Mouse (Mus musculus) heart, postnatal 0 days (tissue): ENCODE data around the gene Crym. TPM values are rescaled to one million over a fixed set of nuclear protein-coding genes. Genes with fewer than 3 reads are reported as not detected.

Experiments used
- ATAC-seq: fragments of 200-750 bp; cut with Nextera tagmentation; 2 replicates; pipeline ENCODE4 v1.8.0; 2017; ENCODE audit warnings: low read depth, moderate number of reproducible peaks, moderate library complexity; ENCODE audit not compliant: insufficient read depth
- DNase-seq: peaks from one replicate; pipeline ENCODE4 v3.0.0-alpha.2; 2016; ENCODE audit warnings: low spot score
- H3K27ac ChIP-seq: fragments of 300-500 bp; sonication (generic); 2 replicates; pipeline ENCODE4 v1.5.1; 2014; ENCODE audit warnings: low read depth, mild to moderate bottlenecking
- H3K27me3 ChIP-seq: fragments of 300-500 bp; sonication (generic); 2 replicates; pipeline ENCODE4 v1.6.1; 2014; ENCODE audit warnings: low read length, mixed read lengths; ENCODE audit not compliant: control insufficient read depth, insufficient read depth
- H3K36me3 ChIP-seq: fragments of 300-500 bp; sonication (generic); replicated peaks from 2 replicates; pipeline ENCODE4 v1.6.1; 2014; ENCODE audit warnings: low read length, mixed read lengths; ENCODE audit not compliant: control insufficient read depth, insufficient read depth
- H3K4me1 ChIP-seq: fragments of 300-500 bp; sonication (generic); 2 replicates; pipeline ENCODE4 v1.6.1; 2014; ENCODE audit warnings: antibody characterized with exemption; ENCODE audit not compliant: control insufficient read depth, insufficient read depth
- H3K4me2 ChIP-seq: fragments of 300-500 bp; sonication (generic); 2 replicates; pipeline ENCODE4 v1.6.1; 2014; ENCODE audit warnings: low read depth, mild to moderate bottlenecking, low read length, moderate library complexity
- H3K4me3 ChIP-seq: fragments of 300-500 bp; sonication (generic); 2 replicates; pipeline ENCODE4 v1.5.1; 2014; ENCODE audit warnings: low read depth, low read length
- H3K9ac ChIP-seq: fragments of 300-500 bp; sonication (generic); replicated peaks from 2 replicates; pipeline ENCODE4 v1.6.1; 2014; ENCODE audit warnings: low read depth, low read length, mixed read lengths
- H3K9me3 ChIP-seq: fragments of 300-500 bp; sonication (generic); replicated peaks from 2 replicates; pipeline ENCODE4 v1.6.1; 2016; ENCODE audit warnings: low read length; ENCODE audit not compliant: control insufficient read depth
- CTCF ChIP-seq: IDR thresholded peaks from 2 replicates; pipeline ENCODE4 v1.5.1; 2016; ENCODE audit warnings: antibody characterized with exemption, control low read depth, low read depth
- EP300 ChIP-seq: IDR thresholded peaks from 2 replicates; pipeline ENCODE4 v1.6.1; 2016; ENCODE audit warnings: antibody characterized with exemption, low read depth
- WGBS: fragments of 180-500 bp; shearing (Covaris S2); extraction: QIAGEN DNeasy Blood & Tissue Kit; methylation state at CpG from one replicate; pipeline ENCODE4 v1.1.7; 2014; 5-methylcytosine and 5-hydroxymethylcytosine counted together
- polyA plus RNA-seq: library from polyadenylated mRNA; unstranded; fragments of >200 nt; fragmentation: Nextera tagmentation; extraction: Ambion mirVana; gene quantifications from 2 replicates; pipeline ENCODE4 v1.2.1, GENCODE M21; 2015
- total RNA-seq: library from RNA; depleted of rRNA; stranded (reverse); fragments of >200 nt; gene quantifications from 2 replicates; pipeline ENCODE4 v1.2.3, GENCODE M21; 2014; ENCODE audit warnings: low replicate concordance; rRNA removed

Gene Crym
- 0.19 TPM in 1 of 2 replicates, not detected in the other for total RNA-seq
- 0.45 and 1.0 TPM in 2 replicates for polyA plus RNA-seq

DNA sequence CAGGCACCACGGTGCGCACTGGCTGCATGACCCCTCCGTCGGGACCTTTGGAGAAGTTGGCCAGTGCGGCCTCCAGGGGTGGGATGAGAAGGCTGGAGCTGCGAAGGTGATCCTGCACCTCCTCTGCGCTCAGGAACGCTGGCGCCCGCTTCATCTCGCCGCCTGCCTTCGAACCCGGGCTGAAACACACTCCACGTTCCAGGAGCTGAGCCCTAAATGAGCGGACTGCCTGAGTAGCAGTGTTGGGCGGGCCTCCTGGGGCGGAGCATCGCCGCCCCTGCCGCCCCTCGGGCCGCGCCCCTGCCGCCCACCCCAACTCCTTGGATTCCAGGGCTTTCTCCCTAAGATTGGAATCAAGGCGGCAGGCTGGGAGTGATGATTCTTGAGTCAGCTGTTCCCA is at the start of gene Crym:
Gene Crym, minus strand, starts transcription at position 341 of the 400 bp plus-strand sequence.
- no peak for DNase-seq
- H3K36me3 ChIP-seq = no peaks in the 10 kb centered on the region
- ATAC-seq = no peak
- peaks cover 22% of the 10 kb centered on the region for H3K27me3 ChIP-seq
- TF ChIP-seq CTCF (no peak), EP300 (no peak)
- H3K9ac ChIP-seq = no peak within 1 kb of the TSS
- H3K27ac ChIP-seq = no peak within 1 kb of the TSS
- no peaks in the 10 kb centered on the region for H3K9me3 ChIP-seq
- peaks cover 10% of the 10 kb centered on the region for H3K4me1 ChIP-seq
- peak within 1 kb of the TSS; percentile 23 for H3K4me3 ChIP-seq
- peak within 1 kb of the TSS; percentile 40 for H3K4me2 ChIP-seq
- 3% methylated on average over 26 of the region's 26 CpGs for WGBS

DNA sequence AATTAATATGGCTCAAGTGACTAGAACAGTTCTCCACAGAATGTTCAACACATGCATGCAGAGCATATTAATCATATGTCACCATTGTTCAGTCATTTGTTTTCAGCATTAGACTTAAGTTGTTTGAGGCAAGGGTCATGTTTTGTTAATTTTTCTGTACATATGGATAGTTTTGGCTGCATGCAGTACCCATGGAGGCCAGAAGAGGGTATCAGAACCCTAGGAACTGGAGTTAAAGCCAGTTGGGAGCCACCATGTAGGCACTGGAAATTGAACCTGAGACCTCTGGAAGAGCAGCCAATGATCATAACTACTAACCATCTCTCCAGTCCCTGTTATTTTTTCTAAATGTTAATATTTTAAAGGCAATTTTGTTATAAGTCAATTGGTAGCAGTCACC is 39.2 kb upstream of the Crym start:
- no peak overlapping the region for H3K27ac ChIP-seq
- ATAC-seq = no peak
- H3K9ac ChIP-seq = no peak overlapping the region
- H3K9me3 ChIP-seq = no peaks in the 10 kb centered on the region
- no peak overlapping the region for H3K4me2 ChIP-seq
- H3K4me1 ChIP-seq = no peaks in the 10 kb centered on the region
- no peak overlapping the region for H3K4me3 ChIP-seq
- peak; percentile 28; the same call in 1 of the 2 replicates for TF ChIP-seq CTCF
- no peak for TF ChIP-seq EP300
- H3K36me3 ChIP-seq = no peaks in the 10 kb centered on the region
- DNase-seq = no peak
- no peaks in the 10 kb centered on the region for H3K27me3 ChIP-seq

DNA sequence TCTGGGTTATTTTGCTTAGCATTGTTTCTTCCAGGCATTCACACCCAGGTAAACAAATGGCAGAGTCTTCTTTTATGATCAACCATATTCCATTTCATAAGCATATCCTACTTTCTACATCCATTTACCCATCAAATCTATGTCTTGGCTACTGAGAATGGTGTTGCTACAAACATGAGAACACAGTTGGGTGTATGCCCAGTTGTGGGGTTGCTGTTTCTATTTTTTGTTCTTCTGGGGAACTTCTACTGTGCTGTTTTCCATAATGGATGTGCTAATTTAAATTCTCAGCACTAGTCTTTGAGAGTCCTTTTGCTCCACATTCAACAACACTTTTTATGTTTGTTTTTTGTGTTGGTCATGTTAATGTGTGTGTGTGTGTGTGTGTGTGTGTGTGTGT is 26.6 kb upstream of the Crym start:
- Histone ChIP-seq H3K27me3 (no peaks in the 10 kb centered on the region), H3K9me3 (no peaks in the 10 kb centered on the region), H3K4me3 (no peak overlapping the region), H3K4me1 (no peaks in the 10 kb centered on the region), H3K9ac (no peak overlapping the region), H3K4me2 (no peak overlapping the region), H3K27ac (no peak overlapping the region), H3K36me3 (no peaks in the 10 kb centered on the region)
- ATAC-seq = no peak
- no peak for TF ChIP-seq EP300
- no peak for TF ChIP-seq CTCF
- no peak for DNase-seq

DNA sequence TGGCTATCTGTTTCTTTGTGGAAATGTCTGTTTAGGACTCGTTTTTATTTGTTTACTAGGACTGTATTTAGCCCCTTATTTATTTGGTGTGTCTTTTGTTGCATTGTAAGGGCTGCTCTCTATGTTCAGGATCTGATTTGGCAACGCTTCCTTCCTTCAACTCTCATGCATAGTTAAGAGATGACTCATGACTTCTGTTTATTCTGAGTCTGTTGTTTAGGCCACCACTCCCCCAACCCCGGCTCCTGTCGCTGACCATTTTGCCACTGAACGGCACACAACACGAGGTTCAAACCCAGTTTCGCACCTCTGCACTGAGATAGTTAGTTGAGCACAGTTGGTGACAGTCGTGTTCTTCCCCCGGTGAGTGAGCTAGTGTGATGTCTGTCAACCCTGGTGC is 4.1 kb upstream of the Crym start:
- no peak overlapping the region for H3K9ac ChIP-seq
- TF ChIP-seq EP300 (no peak), CTCF (no peak)
- H3K4me1 ChIP-seq = peaks cover 10% of the 10 kb centered on the region
- DNase-seq (peak; percentile 34), ATAC-seq (no peak)
- H3K27me3 ChIP-seq = peaks cover 13% of the 10 kb centered on the region
- 22% methylated on average over 9 of the region's 9 CpGs for WGBS
- 0 out of 2 replicates have a peak overlapping the region, but pooled peaks have one; percentile 11 for H3K4me2 ChIP-seq
- H3K36me3 ChIP-seq = no peaks in the 10 kb centered on the region
- no peak overlapping the region for H3K4me3 ChIP-seq
- no peak overlapping the region for H3K27ac ChIP-seq
- no peaks in the 10 kb centered on the region for H3K9me3 ChIP-seq

DNA sequence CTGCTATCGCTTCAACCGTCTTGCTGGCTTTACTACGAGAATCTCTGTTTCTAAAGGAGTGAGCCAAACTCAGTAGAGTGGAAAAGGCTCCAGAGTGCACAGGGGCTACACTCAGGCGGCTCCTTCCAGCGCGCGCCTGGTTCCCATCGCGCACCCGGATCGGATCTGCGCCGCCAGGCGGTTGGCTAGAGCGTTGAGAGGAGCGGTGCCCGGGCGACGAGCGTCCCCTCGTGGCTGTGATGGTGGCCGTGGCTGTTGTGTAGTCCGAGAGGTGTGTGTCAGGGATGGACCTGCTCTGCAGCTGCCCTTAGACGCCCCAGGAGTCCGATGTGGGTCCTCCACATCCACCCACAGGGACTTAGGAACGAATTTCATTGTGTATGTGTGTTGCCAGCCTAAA is 1.9 kb upstream of the Crym start, which contains the start of gene Abca14:
Gene Abca14, plus strand, starts transcription at position 173 of the 400 bp plus-strand sequence.
- ATAC-seq (peak; percentile 66; the same call in 1 of the 2 replicates), DNase-seq (peak; percentile 42)
- Histone ChIP-seq H3K36me3 (no peaks in the 10 kb centered on the region), H3K9me3 (no peaks in the 10 kb centered on the region), H3K4me2 (no peak within 1 kb of the TSS), H3K9ac (no peak within 1 kb of the TSS), H3K4me3 (no peak within 1 kb of the TSS), H3K27ac (no peak within 1 kb of the TSS), H3K27me3 (peaks cover 22% of the 10 kb centered on the region), H3K4me1 (peaks cover 10% of the 10 kb centered on the region)
- WGBS = 3% methylated on average over 26 of the region's 26 CpGs
- TF ChIP-seq CTCF = peak; percentile 98
- TF ChIP-seq EP300 = no peak

DNA sequence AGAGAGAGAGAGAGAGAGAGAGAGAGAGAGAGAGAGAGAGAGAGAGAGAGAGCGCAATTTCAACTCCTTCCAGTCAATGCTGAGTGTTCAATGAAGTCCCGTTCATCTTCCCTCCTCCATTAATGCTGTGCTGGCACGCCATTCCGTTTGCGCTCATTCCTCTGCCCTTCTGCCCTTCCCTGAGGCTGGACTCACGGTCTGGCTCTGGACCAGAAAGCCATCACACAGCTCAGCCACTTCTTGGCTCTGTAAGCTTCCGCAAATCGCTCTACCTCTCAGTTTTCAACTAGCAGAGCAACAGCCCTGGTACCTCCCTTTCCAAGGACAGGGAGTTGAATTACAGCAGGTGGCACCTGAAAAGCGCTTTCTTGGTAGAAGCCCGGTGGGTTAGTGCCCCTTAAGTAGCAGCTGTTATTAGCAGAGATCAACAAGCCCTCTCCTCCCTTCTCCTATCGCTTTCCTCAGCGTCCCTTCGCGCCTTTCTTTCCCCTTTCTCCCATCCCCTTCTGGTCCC is 623 bp downstream of the Crym start:
- Histone ChIP-seq H3K36me3 (no peaks in the 10 kb centered on the region), H3K4me3 (peak overlapping the region; percentile 23), H3K27me3 (peaks cover 22% of the 10 kb centered on the region), H3K9me3 (no peaks in the 10 kb centered on the region), H3K27ac (no peak overlapping the region), H3K4me1 (peaks cover 10% of the 10 kb centered on the region), H3K9ac (no peak overlapping the region), H3K4me2 (peak overlapping the region; percentile 40)
- ATAC-seq (no peak), DNase-seq (no peak)
- TF ChIP-seq CTCF = no peak
- no peak for TF ChIP-seq EP300
- 3% methylated on average over 14 of the region's 14 CpGs for WGBS
